Mouse (Mus musculus): ENCODE measurements at regions not wholly inside any gene's neighbourhood (a gene's known extent, or its start where the extent isn't known, plus 50 kb on each side); places are given as distances from the start of the nearest gene placed in this dataset.

DNA sequence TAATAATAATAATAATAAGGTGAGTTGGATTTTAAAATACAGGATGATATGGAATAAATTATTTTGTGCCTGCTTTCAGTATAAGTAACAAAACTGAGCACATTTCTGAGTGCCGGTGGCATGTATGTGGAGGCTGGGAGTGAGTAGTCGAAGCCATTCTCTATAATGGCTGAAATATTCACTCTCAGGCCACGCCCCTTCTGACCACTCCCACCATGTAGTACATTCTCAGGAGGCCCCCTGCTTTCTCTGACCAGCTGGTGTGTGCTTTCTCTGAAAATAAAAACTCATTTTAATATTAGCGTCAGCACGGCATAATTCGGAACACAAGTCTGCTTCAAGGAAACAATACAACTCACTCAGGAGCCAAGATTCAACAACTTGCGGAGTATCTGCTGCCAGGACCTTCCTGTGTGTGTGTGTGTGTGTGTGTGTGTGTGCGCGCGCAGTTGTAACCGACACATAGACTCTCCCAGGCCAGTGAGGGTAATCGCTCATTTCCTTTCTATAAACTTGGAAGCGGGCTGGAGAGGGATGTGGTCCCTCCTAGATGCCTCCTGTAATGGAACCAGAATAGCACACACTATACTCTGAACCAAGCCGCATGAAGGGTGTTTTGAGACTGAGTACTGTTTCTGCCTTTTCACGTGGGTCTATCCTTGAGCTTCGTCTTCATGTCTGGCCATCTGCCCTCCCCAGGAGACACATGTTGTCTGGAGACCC lies 67.9 kb upstream of the Sesn3 start:
- DNase-seq (no peak), ATAC-seq (ENCODE audit: low read depth) (no peak)
- no peaks in the 10 kb centered on the region for H3K27me3 ChIP-seq
- WGBS (ENCODE audit: insufficient replicate concordance), result 79% methylated on average over 16 of the region's 16 CpGs
- no peak overlapping the region for H3K4me3 ChIP-seq (replicated peaks)
- H3K36me3 ChIP-seq, result no peaks in the 10 kb centered on the region
- H3K9ac ChIP-seq, result no peak overlapping the region
- no peak overlapping the region for H3K27ac ChIP-seq
- 0 out of 2 replicates have a peak, but pooled peaks cover 2% of the 10 kb centered on the region for H3K4me1 ChIP-seq (replicated peaks)
- no peaks in the 10 kb centered on the region for H3K9me3 ChIP-seq (replicated peaks)
- H3K4me2 ChIP-seq, result no peak overlapping the region

GRCm38 (mm10) chr9:14207561-14207936 lies 67.3 kb upstream of the Sesn3 start:
- H3K4me1 ChIP-seq (replicated peaks), result 0 out of 2 replicates have a peak, but pooled peaks cover 2% of the 10 kb centered on the region
- ATAC-seq (ENCODE audit: low read depth) (peak; percentile 48; the same call in 1 of the 2 replicates), DNase-seq (no peak)
- WGBS (ENCODE audit: insufficient replicate concordance), result 41% methylated on average over 3 of the region's 3 CpGs
- H3K27ac ChIP-seq, result no peak overlapping the region
- no peak overlapping the region for H3K9ac ChIP-seq
- no peaks in the 10 kb centered on the region for H3K27me3 ChIP-seq
- no peak overlapping the region for H3K4me2 ChIP-seq
- H3K4me3 ChIP-seq (replicated peaks), result no peak overlapping the region
- H3K36me3 ChIP-seq, result no peaks in the 10 kb centered on the region
- H3K9me3 ChIP-seq (replicated peaks), result no peaks in the 10 kb centered on the region

- Histone ChIP-seq H3K36me3 (no peaks in the 10 kb centered on the region), H3K9me3 (replicated peaks) (no peaks in the 10 kb centered on the region), H3K27me3 (no peaks in the 10 kb centered on the region), H3K27ac (no peak overlapping the region), H3K4me3 (replicated peaks) (no peak overlapping the region), H3K4me1 (replicated peaks) (peaks cover 12% of the 10 kb centered on the region), H3K9ac (no peak overlapping the region), H3K4me2 (no peak overlapping the region)
- ATAC-seq (ENCODE audit: low read depth), result no peak
- no peak for DNase-seq
- 67% methylated on average over 2 of the region's 2 CpGs for WGBS (ENCODE audit: insufficient replicate concordance)
Observed at GRCm38 (mm10) chr9:14213283-14213682, 61.6 kb upstream of the Sesn3 start.

DNA sequence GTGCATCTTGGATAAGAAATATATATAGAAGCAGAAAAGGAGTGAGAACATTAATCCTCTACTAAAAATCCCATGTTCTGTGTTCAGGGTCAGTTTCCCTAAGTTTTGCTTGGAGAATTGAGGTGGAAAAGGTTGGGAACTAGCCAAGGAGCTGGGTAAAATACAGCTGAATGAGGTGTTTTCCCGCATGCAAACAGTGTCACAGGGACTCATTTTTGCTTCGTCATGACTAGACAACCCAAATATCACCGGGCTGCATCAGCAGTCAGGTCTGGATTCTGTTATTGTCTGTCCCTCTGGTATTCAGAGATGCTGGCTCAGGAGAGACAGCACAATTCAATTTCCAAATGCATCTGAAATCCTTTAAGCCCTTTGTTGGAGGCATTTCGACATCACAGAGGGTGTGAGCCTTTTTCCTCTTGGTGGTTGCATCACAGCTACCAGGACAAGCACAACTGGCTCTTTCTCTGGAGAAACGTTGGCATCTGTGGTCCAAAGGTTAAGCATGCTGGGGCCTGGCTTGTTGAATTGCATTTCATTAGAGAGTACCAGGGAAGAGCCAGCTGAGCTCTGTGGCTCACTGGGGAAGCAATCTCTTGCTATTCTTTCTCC lies 59.6 kb upstream of the Sesn3 start:
- Histone ChIP-seq H3K9me3 (replicated peaks) (no peaks in the 10 kb centered on the region), H3K4me3 (replicated peaks) (no peak overlapping the region), H3K36me3 (no peaks in the 10 kb centered on the region), H3K4me1 (replicated peaks) (peaks cover 12% of the 10 kb centered on the region), H3K9ac (no peak overlapping the region), H3K4me2 (no peak overlapping the region), H3K27me3 (no peaks in the 10 kb centered on the region), H3K27ac (no peak overlapping the region)
- ATAC-seq (ENCODE audit: low read depth) (peak; percentile 55), DNase-seq (peak; percentile 3)
- WGBS (ENCODE audit: insufficient replicate concordance), result 40% methylated on average over 5 of the region's 5 CpGs

DNA sequence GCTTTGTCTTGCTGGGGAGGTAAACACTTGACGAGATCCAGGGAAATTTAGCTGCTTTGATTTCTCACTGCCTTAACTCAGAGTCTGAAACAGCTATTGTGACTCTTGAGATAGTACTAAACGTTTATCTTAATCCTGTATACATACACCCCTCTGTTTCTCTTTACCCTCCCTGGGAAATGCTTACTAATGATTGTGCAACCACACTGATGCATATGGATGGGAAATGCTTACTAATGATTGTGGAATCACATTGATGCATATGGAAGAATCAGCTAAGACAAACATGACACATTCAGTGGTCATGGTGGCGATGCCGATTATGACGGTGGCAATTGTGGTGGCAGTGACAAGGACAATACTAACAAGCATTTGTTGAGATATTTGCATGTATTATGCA lies 58.9 kb upstream of the Sesn3 start:
- no peak overlapping the region for H3K4me3 ChIP-seq (replicated peaks)
- DNase-seq (no peak), ATAC-seq (ENCODE audit: low read depth) (no peak)
- no peaks in the 10 kb centered on the region for H3K36me3 ChIP-seq
- H3K27me3 ChIP-seq, result no peaks in the 10 kb centered on the region
- no peaks in the 10 kb centered on the region for H3K9me3 ChIP-seq (replicated peaks)
- peaks cover 12% of the 10 kb centered on the region for H3K4me1 ChIP-seq (replicated peaks)
- no peak overlapping the region for H3K27ac ChIP-seq
- no peak overlapping the region for H3K9ac ChIP-seq
- WGBS (ENCODE audit: insufficient replicate concordance), result 60% methylated on average over 5 of the region's 5 CpGs
- no peak overlapping the region for H3K4me2 ChIP-seq

DNA sequence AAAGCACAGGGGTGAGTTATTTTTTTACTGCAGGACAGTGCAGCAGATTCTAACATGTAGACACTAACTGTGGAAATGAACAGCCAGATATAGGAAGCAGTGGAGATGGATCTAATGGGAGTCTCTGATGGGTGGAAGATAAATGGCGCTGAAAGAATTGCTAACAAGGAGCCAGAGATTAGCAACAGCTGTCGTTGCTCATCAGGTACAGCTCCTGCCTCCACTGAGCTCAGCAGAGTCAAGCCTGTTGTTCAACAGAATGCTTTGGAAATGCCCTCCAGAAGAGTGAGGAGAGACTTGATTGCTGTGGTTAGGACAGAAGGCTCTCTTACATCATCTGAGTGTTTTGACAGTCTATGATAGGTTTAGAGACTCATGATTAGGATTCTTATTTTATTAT lies 51.9 kb upstream of the Sesn3 start:
- Histone ChIP-seq H3K4me3 (replicated peaks) (no peak overlapping the region), H3K9me3 (replicated peaks) (no peaks in the 10 kb centered on the region), H3K36me3 (no peaks in the 10 kb centered on the region), H3K9ac (no peak overlapping the region), H3K27me3 (no peaks in the 10 kb centered on the region), H3K4me2 (no peak overlapping the region), H3K4me1 (replicated peaks) (no peaks in the 10 kb centered on the region), H3K27ac (no peak overlapping the region)
- DNase-seq, result no peak
- ATAC-seq (ENCODE audit: low read depth), result no peak
- 45% methylated on average over 2 of the region's 2 CpGs for WGBS (ENCODE audit: insufficient replicate concordance)
